Mouse (Mus musculus) liver, adult 2 months (tissue): ENCODE measurements at regions not wholly inside any gene's neighbourhood (a gene's known extent, or its start where the extent isn't known, plus 50 kb on each side); places are given as distances from the start of the nearest gene placed in this dataset.

Experiments
- CTCF ChIP-seq: fragments of 200-500 bp; IDR thresholded peaks from 2 replicates; pipeline ENCODE4 v1.5.1; 2011; ENCODE audit warnings: low read depth, low read length, control low read depth
- POLR2A ChIP-seq: fragments of 200-500 bp; IDR thresholded peaks from 2 replicates; pipeline ENCODE4 v1.6.1; 2011; ENCODE audit warnings: low read length, control low read depth; ENCODE audit not compliant: insufficient read depth; ENCODE audit errors: extremely low read depth

GRCm38 (mm10) chr3:124985428-124985827, 404.5 kb upstream of the 1700003H04Rik start:
- TF ChIP-seq CTCF (no peak), POLR2A (no peak)
